Mouse (Mus musculus) spleen, adult 18-20 months (tissue): ENCODE results near the gene Gm8897.
"Not testable (repeated sequence)": the region's sequence is repeated elsewhere in the genome, so short reads cannot be mapped to it uniquely, and the experiment has no call there.

Experiments used
- DNase-seq, 2 experiments: peaks; one replicate each; pipeline ENCODE4 v3.0.0; 2022; ENCODE audit warnings: mixed read lengths in 2 of 2

Gm8897 gene

GRCm38 (mm10) chr5:11416118-11416517, at the start of gene Gm8897:
Gene Gm8897, plus strand, starts transcription at chr5:11416418.
- DNase-seq = not testable (repeated sequence)

- not testable (repeated sequence) for DNase-seq
Measured at GRCm38 (mm10) chr5:11416691-11417090, 473 bp downstream of the Gm8897 start.
